Mouse (Mus musculus) erythroid progenitor cell, adult 5-6 weeks (primary cell): ENCODE results near the gene Ear2. TPM values are rescaled to one million over a fixed set of nuclear protein-coding genes. Genes with fewer than 3 reads are reported as not detected.
"Not testable (repeated sequence)": the region's sequence is repeated elsewhere in the genome, so short reads cannot be mapped to it uniquely, and the experiment has no call there.

Experiments
- ATAC-seq: replicated peaks from 2 replicates; pipeline ENCODE4 v1.8.0; 2016; ENCODE audit warnings: moderate number of reproducible peaks, mild to moderate bottlenecking, moderate TSS enrichment, inconsistent platforms; ENCODE audit not compliant: poor library complexity, low FRiP score, severe bottlenecking
- total RNA-seq, 2 experiments: library from RNA; stranded (forward) in 1 of 2; stranded (reverse) in 1 of 2; fragments of 150-400 nt in 1 of 2; fragments of 186-747, 209-891 nt in 1 of 2; gene quantifications; 2 replicates each; pipeline versions ENCODE4 v1.2.3 to v1.2.4; 2015 to 2017; ENCODE audit warnings: low replicate concordance in 2 of 2

Gene Ear2
- total RNA-seq (2015; ENCODE audit: low replicate concordance): 41.9 and 51.2 TPM in 2 replicates
- 71.5 and 100 TPM in 2 replicates for total RNA-seq (2017; ENCODE audit: low replicate concordance)

- not testable (repeated sequence) for ATAC-seq
These were observed at the start of gene Ear2 for GRCm38 (mm10) chr14:44102354-44102753. TSS of gene Ear2 (plus strand) at chr14:44102654.

- ATAC-seq: not testable (repeated sequence)
These were observed 34.6 kb upstream of the Ear2 start for GRCm38 (mm10) chr14:44067879-44068278.

DNA sequence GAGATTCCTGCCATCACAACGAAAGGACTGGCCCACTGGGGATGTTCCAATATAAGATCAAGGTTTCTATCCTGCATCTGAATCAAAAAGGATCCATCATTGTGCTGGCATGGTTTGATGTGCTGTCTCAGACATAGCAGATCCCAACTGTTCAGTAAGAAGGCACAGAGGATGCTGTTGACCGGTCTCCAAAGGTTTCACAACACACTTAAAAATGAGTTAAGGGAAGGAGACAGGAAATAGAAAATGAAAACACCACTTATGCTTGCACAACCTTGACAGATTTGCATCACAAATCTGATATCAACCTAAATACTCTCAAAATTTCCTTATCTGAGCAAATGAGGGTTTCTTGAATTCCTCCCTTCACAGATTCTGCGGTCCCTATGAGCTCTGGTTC lies 31.9 kb upstream of the Ear2 start:
- ATAC-seq: not testable (repeated sequence)

DNA sequence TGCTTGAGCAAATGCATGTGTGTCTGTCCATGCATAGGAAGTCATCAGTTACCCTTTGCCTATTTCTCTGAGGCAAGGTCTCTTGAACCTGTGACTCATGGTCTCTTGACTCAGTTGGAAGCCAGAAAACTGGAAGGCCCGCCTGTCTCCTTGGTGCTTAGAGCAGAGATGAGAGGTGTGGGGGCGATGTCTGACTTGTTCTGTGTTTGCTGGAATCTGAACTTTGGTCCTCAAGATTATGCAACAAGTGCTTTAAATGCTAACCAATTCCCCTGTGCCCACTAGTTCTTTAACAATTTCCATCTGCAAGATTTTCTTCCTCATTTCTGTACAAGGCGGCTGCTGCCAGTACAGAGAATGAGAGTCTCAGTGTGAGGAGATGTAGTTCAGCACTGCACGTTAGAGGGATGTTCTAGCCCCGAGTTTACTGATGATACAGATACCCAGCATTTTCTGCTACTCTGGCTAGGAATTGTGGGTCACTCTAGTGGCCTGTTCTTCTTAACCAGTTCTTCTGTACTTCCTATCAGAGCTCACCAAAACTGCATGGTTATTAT lies 24.6 kb upstream of the Ear2 start:
- ATAC-seq: not testable (repeated sequence)

GRCm38 (mm10) chr14:44086588-44086987 lies 15.9 kb upstream of the Ear2 start:
- not testable (repeated sequence) for ATAC-seq

DNA sequence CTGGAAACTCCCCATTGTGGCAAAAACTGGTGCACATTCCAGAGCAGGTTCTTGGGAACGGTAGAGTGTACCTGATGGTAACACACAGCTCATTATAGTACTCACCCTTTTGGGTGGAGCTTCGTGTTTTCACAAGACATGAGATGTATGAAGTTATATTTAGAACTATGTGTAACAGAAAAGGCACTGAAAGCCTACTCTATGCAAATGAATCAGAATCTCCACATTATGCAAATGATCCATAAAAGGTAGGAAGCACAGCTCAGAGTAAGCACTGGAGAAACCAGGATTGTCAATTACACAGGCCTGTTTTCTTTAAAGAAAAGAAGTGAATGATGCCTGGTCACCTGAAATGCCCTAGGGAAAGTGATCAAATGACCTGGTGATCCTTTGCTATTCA lies 14.9 kb upstream of the Ear2 start:
- ATAC-seq: not testable (repeated sequence)

- not testable (repeated sequence) for ATAC-seq
These were observed 10.9 kb upstream of the Ear2 start for GRCm38 (mm10) chr14:44091524-44091923.

GRCm38 (mm10) chr14:44094445-44094844 lies 8.0 kb upstream of the Ear2 start:
- not testable (repeated sequence) for ATAC-seq

- not testable (repeated sequence) for ATAC-seq
These were observed 2.4 kb upstream of the Ear2 start for GRCm38 (mm10) chr14:44100030-44100429.

GRCm38 (mm10) chr14:44110981-44111380 lies 8.5 kb downstream of the Ear2 start:
- ATAC-seq: no peak

DNA sequence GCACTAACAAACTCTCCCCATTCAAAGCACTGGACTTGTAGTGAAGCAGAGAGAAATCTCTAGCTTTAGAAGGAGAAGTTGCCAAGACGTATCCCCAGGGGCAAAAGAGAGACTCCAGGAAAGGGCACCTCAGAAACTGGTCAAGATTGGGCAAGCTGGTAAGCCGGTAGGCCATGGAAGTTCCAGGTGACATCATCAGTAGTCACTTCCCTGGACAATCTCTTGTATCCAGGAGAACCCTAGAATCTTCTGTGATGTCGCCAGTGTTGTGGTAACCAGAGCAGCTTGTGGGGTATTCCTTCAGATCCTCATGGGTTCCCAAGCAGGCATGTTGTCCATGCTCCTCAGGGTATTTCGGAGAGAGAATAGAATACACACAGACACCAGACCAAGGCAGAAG lies 21.1 kb downstream of the Ear2 start, which contains the start of gene Gm3327:
Gene Gm3327 (plus strand): TSS at position 301 of the 400 bp plus-strand sequence.
- not testable (repeated sequence) for ATAC-seq

Other genes with a start within 250 kb of the Ear2 start
- 28.1 TPM in 2 replicates for gene Ear1, start 227.1 kb upstream of the Ear2 start, total RNA-seq (2015; ENCODE audit: low replicate concordance)
- gene Ear1, start 227.1 kb upstream of the Ear2 start, total RNA-seq (2017; ENCODE audit: low replicate concordance): 31.3 and 37.0 TPM in 2 replicates
- 10.9 TPM in 1 of 2 replicates, not detected in the other for gene Ear10, start 179.1 kb upstream of the Ear2 start, total RNA-seq (2015; ENCODE audit: low replicate concordance)
- gene Ear10, start 179.1 kb upstream of the Ear2 start, total RNA-seq (2017; ENCODE audit: low replicate concordance): not detected in 2 replicates
- gene Gm8113, start 177.3 kb upstream of the Ear2 start, total RNA-seq (2015; ENCODE audit: low replicate concordance): 9.4 and 13.8 TPM in 2 replicates
- 5.3 and 7.3 TPM in 2 replicates for gene Gm8113, start 177.3 kb upstream of the Ear2 start, total RNA-seq (2017; ENCODE audit: low replicate concordance)
- gene Ang5, start 145.6 kb upstream of the Ear2 start, total RNA-seq (2015; ENCODE audit: low replicate concordance): not detected in 2 replicates
- not detected in 2 replicates for gene Ang5, start 145.6 kb upstream of the Ear2 start, total RNA-seq (2017; ENCODE audit: low replicate concordance)
- not detected in 2 replicates for gene Ang6, start 100.4 kb upstream of the Ear2 start, total RNA-seq (2015; ENCODE audit: low replicate concordance)
- not detected in 2 replicates for gene Ang6, start 100.4 kb upstream of the Ear2 start, total RNA-seq (2017; ENCODE audit: low replicate concordance)
- gene Gm3327, start 21.2 kb downstream of the Ear2 start, total RNA-seq (2015; ENCODE audit: low replicate concordance): not detected in 2 replicates
- not detected in 2 replicates for gene Gm3327, start 21.2 kb downstream of the Ear2 start, total RNA-seq (2017; ENCODE audit: low replicate concordance)
- not detected in 2 replicates for gene Gm8212, start 95.0 kb downstream of the Ear2 start, total RNA-seq (2015; ENCODE audit: low replicate concordance)
- gene Gm8212, start 95.0 kb downstream of the Ear2 start, total RNA-seq (2017; ENCODE audit: low replicate concordance): not detected in 2 replicates
- not detected in 2 replicates for gene 4930503E14Rik, start 110.6 kb downstream of the Ear2 start, total RNA-seq (2015; ENCODE audit: low replicate concordance)
- not detected in 2 replicates for gene 4930503E14Rik, start 110.6 kb downstream of the Ear2 start, total RNA-seq (2017; ENCODE audit: low replicate concordance)
- not detected in 2 replicates for gene Gm8220, start 182.9 kb downstream of the Ear2 start, total RNA-seq (2015; ENCODE audit: low replicate concordance)
- not detected in 2 replicates for gene Gm8220, start 182.9 kb downstream of the Ear2 start, total RNA-seq (2017; ENCODE audit: low replicate concordance)
- not detected in 2 replicates for gene Gm5930, start 235.9 kb downstream of the Ear2 start, total RNA-seq (2015; ENCODE audit: low replicate concordance)
- not detected in 2 replicates for gene Gm5930, start 235.9 kb downstream of the Ear2 start, total RNA-seq (2017; ENCODE audit: low replicate concordance)